Mouse (Mus musculus) liver, adult (tissue): Measurements from ENCODE around the gene Lrrc66.

Experiments
- GATA4 ChIP-seq: IDR thresholded peaks from 2 replicates; pipeline ENCODE4 v1.6.1; 2014; ENCODE audit warnings: mild to moderate bottlenecking, low read length; ENCODE audit not compliant: insufficient replicate concordance

Lrrc66 gene

GRCm38 (mm10) chr5:73630141-73630540 is 2.2 kb downstream of the Lrrc66 start:
- no peak for TF ChIP-seq GATA4

GRCm38 (mm10) chr5:73627991-73628390 is 4.3 kb downstream of the Lrrc66 start:
- no peak for TF ChIP-seq GATA4

GRCm38 (mm10) chr5:73627559-73627958 is 4.8 kb downstream of the Lrrc66 start:
- TF ChIP-seq GATA4, result no peak

- TF ChIP-seq GATA4, result no peak
These were observed 5.5 kb downstream of the Lrrc66 start for GRCm38 (mm10) chr5:73626842-73627241.

- no peak for TF ChIP-seq GATA4
These were observed 6.8 kb downstream of the Lrrc66 start for GRCm38 (mm10) chr5:73625505-73625904.

- no peak for TF ChIP-seq GATA4
These were observed 13.4 kb downstream of the Lrrc66 start for GRCm38 (mm10) chr5:73618969-73619368.

- TF ChIP-seq GATA4, result no peak
These were observed 17.1 kb downstream of the Lrrc66 start for GRCm38 (mm10) chr5:73615211-73615610.

GRCm38 (mm10) chr5:73613296-73613695 is 19.0 kb downstream of the Lrrc66 start:
- no peak for TF ChIP-seq GATA4

- no peak for TF ChIP-seq GATA4
These were observed 21.3 kb downstream of the Lrrc66 start for GRCm38 (mm10) chr5:73611071-73611470.

DNA sequence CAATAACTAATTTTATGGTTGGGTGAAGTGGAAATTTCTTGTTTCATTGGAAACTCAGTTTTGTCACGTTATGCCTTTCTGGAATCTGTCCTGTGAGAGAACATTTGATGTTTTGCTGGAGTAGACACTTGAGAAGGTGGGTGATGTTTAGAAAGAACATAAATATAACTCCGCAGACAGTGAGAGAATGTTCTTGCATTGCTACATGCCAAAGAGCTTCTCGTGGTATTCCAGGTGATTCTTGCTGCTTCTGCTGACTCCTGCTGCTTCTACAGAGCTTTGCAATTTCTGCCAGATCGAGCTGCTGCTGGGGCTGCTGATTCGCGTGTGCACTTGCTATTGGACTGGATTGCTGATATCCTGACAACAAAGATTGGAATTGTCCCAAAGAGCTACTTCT is 27.4 kb downstream of the Lrrc66 start:
- TF ChIP-seq GATA4, result no peak

DNA sequence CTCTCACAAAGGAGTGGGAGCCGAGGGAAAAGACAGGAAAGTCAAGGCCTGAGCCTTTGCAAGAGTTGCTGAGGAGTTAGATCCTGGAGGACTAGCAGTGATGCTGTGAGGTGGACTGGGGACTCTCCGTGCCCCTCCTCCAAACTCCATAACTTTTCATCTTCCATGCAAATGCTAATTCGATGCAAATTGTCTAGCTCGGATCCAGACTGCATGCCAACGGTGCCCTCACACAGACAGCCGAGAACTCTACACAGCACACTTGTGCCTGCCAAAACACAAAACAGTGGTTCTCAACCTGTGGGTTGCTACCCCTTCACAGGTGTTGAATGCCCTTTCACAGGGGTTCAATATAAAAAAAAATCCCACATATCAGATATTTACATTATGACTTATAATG is 27.8 kb downstream of the Lrrc66 start:
- no peak for TF ChIP-seq GATA4

DNA sequence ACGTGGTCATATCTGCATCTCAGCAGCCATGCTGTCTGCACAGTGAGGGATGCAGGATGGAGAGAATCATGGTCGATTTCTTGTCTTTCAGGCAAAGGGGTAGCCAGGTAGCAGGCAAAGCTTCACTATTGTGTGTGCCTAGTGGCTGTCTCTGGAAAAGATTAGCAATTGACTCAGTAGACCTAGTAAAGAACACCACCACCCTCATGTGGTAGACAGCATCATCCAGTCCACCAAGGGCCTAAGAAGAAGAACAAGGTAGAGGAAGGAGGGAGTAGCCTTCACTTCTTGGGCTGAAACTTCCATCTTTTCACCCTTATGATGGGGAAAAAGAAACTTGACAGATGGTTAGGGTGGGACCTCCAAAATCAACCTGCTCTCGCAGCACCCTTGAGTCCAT is 29.5 kb downstream of the Lrrc66 start:
- no peak for TF ChIP-seq GATA4

DNA sequence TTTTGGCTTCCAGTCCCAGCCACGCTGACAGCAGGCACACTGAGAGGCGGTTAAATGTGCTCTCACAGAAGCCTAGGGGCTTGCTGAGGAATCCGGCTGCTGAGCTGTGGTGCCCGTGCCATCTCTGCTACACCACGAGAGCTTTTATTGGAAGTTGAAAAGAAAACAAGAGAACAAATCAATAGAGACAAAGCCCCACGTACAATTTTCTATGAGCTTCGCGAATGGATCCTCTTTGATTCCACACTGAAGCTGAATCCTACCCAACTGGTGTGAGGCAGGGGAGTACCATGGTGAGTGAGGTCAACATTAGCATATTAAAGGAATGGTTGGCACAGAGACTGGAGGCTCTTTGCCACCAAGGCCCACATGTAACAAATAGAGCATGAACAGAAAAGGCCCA is 31.0 kb downstream of the Lrrc66 start:
- TF ChIP-seq GATA4, result no peak

GRCm38 (mm10) chr5:73599991-73600390 is 32.3 kb downstream of the Lrrc66 start:
- no peak for TF ChIP-seq GATA4

- TF ChIP-seq GATA4, result no peak
These were observed 33.2 kb downstream of the Lrrc66 start for GRCm38 (mm10) chr5:73598943-73599695.

- TF ChIP-seq GATA4, result no peak
These were observed 45.2 kb downstream of the Lrrc66 start for GRCm38 (mm10) chr5:73587119-73587518.

- no peak for TF ChIP-seq GATA4
These were observed 45.7 kb downstream of the Lrrc66 start for GRCm38 (mm10) chr5:73586597-73586996.

- no peak for TF ChIP-seq GATA4
These were observed 46.9 kb downstream of the Lrrc66 start for GRCm38 (mm10) chr5:73585212-73586115.
